Comparison of ENCODE assay signal across 8 mouse cellular contexts in genomic region chr2:9877966-9878563, GRCm38 (mm10). TPM values are rescaled to one million over a fixed set of nuclear protein-coding genes. Genes with fewer than 3 reads are reported as not detected.
DNase-seq lines count a peak whose midpoint lies in the region; ATAC-seq lines count a peak whose summit lies in the region.

No protein-coding gene starts in this region.

- DNase-seq in kidney, postnatal 25 days = no peak
- DNase-seq in cerebellum, adult 11 months = no peak
- DNase-seq in left cerebral cortex, postnatal 36 days (ENCODE audit: low spot score in 2 of 2) = no peak
- DNase-seq in cerebellum, adult 9-11 months = no peak

- H3K9ac ChIP-seq in kidney, embryonic 16.5 days (replicated peaks; ENCODE audit: low read length) = peak overlapping the region; percentile 70
- H3K9ac ChIP-seq in intestine, embryonic 15.5 days = 0 out of 2 replicates have a peak overlapping the region, but pooled peaks have one; percentile 33
- 0 out of 2 replicates have a peak overlapping the region, but pooled peaks have one; percentile 38 for H3K9ac ChIP-seq in neural tube, embryonic 13.5 days

- WGBS in kidney, embryonic 16.5 days = under 1% methylated on average over 19 of the region's 19 CpGs
- 2% methylated on average over 19 of the region's 19 CpGs for WGBS in intestine, embryonic 15.5 days
- 0% methylated on average over 19 of the region's 19 CpGs for WGBS in neural tube, embryonic 13.5 days

- H3K36me3 ChIP-seq in kidney, embryonic 16.5 days (ENCODE audit: insufficient read depth, low read length) = no peaks in the 10 kb centered on the region
- no peaks in the 10 kb centered on the region for H3K36me3 ChIP-seq in intestine, embryonic 15.5 days
- no peaks in the 10 kb centered on the region for H3K36me3 ChIP-seq in neural tube, embryonic 13.5 days

- peaks cover 76% of the 10 kb centered on the region for H3K27me3 ChIP-seq in kidney, embryonic 16.5 days (ENCODE audit: insufficient read depth, low read length)
- H3K27me3 ChIP-seq in intestine, embryonic 15.5 days (replicated peaks) = peaks cover 82% of the 10 kb centered on the region
- peaks cover 95% of the 10 kb centered on the region for H3K27me3 ChIP-seq in neural tube, embryonic 13.5 days

- no peaks in the 10 kb centered on the region for H3K9me3 ChIP-seq in kidney, embryonic 16.5 days (ENCODE audit: low read length)
- no peaks in the 10 kb centered on the region for H3K9me3 ChIP-seq in intestine, embryonic 15.5 days
- no peaks in the 10 kb centered on the region for H3K9me3 ChIP-seq in neural tube, embryonic 13.5 days

- intact Hi-C loops in left cerebral cortex, postnatal 36 days (cut with DNase I) = no loop called here

- ATAC-seq in kidney, embryonic 16.5 days (ENCODE audit: low FRiP score, low TSS enrichment) = no peak
- ATAC-seq in intestine, embryonic 15.5 days = no peak
- no peak for ATAC-seq in neural tube, embryonic 13.5 days (ENCODE audit: low read depth)

- H3K4me3 ChIP-seq in kidney, embryonic 16.5 days (ENCODE audit: low read length) = peak overlapping the region; percentile 55
- H3K4me3 ChIP-seq in brown adipose tissue, adult 24 weeks (ENCODE audit: insufficient read depth, low read depth, low read length) = peak overlapping the region; percentile 74
- peak overlapping the region; percentile 52 for H3K4me3 ChIP-seq in intestine, embryonic 15.5 days (replicated peaks)
- H3K4me3 ChIP-seq in neural tube, embryonic 13.5 days = peak overlapping the region; percentile 39

- H3K4me2 ChIP-seq in kidney, embryonic 16.5 days (replicated peaks; ENCODE audit: low read depth, low read length) = peak overlapping the region; percentile 90
- H3K4me2 ChIP-seq in intestine, embryonic 15.5 days (replicated peaks) = peak overlapping the region; percentile 99
- H3K4me2 ChIP-seq in neural tube, embryonic 13.5 days = peak overlapping the region; percentile 67

- H3K27ac ChIP-seq in kidney, embryonic 16.5 days (ENCODE audit: low read length) = peak overlapping the region; percentile 85
- H3K27ac ChIP-seq in brown adipose tissue, adult 24 weeks (replicated peaks; ENCODE audit: low read depth, low read length) = no peak overlapping the region
- no peak overlapping the region for H3K27ac ChIP-seq in intestine, embryonic 15.5 days
- no peak overlapping the region for H3K27ac ChIP-seq in neural tube, embryonic 13.5 days (replicated peaks)

- peaks cover 25% of the 10 kb centered on the region; the same call in 1 of the 2 replicates for H3K4me1 ChIP-seq in kidney, embryonic 16.5 days (ENCODE audit: insufficient read depth, low read length)
- peaks cover 4% of the 10 kb centered on the region; the same call in 1 of the 2 replicates for H3K4me1 ChIP-seq in brown adipose tissue, adult 24 weeks (ENCODE audit: control insufficient read depth, insufficient read depth, insufficient read length, low read length)
- H3K4me1 ChIP-seq in intestine, embryonic 15.5 days (replicated peaks) = peaks cover 37% of the 10 kb centered on the region
- H3K4me1 ChIP-seq in neural tube, embryonic 13.5 days (replicated peaks) = peaks cover 54% of the 10 kb centered on the region

RNA-seq across cellular contexts. Expression of gene 4930412O13Rik, which starts 3.0 kb away (rescaled TPM):
- polyA plus RNA-seq in kidney, embryonic 16.5 days (2015; fragmentation: Nextera tagmentation; extraction: Ambion mirVana) = 2.8 and 3.2 TPM in 2 replicates
- polyA plus RNA-seq in brown adipose tissue, adult 24 weeks (2012; ENCODE audit: insufficient read depth, insufficient read length, missing spikeins) = not detected in 2 replicates
- not detected in 2 replicates for polyA plus RNA-seq in intestine, embryonic 15.5 days (2015; fragmentation: Nextera tagmentation; extraction: Ambion mirVana)
- 0.29 TPM in 1 of 2 replicates, not detected in the other for polyA plus RNA-seq in neural tube, embryonic 13.5 days (2015; fragmentation: Nextera tagmentation; extraction: Ambion mirVana)
- not detected for total RNA-seq in left cerebral cortex, postnatal 36 days (2021)

RNA-seq across cellular contexts. Expression of gene 9230102O04Rik, which starts 11.3 kb away (rescaled TPM):
- 6.7 and 7.2 TPM in 2 replicates for polyA plus RNA-seq in kidney, embryonic 16.5 days (2015; fragmentation: Nextera tagmentation; extraction: Ambion mirVana)
- not detected in 2 replicates for polyA plus RNA-seq in brown adipose tissue, adult 24 weeks (2012; ENCODE audit: insufficient read depth, insufficient read length, missing spikeins)
- polyA plus RNA-seq in intestine, embryonic 15.5 days (2015; fragmentation: Nextera tagmentation; extraction: Ambion mirVana) = not detected in 2 replicates
- polyA plus RNA-seq in neural tube, embryonic 13.5 days (2015; fragmentation: Nextera tagmentation; extraction: Ambion mirVana) = 1.1 TPM in 1 of 2 replicates, not detected in the other
- not detected for total RNA-seq in left cerebral cortex, postnatal 36 days (2021)

RNA-seq across cellular contexts. Expression of gene Gata3, which starts 11.8 kb away (rescaled TPM):
- polyA plus RNA-seq in kidney, embryonic 16.5 days (2015; fragmentation: Nextera tagmentation; extraction: Ambion mirVana) = 103 and 117 TPM in 2 replicates
- polyA plus RNA-seq in brown adipose tissue, adult 24 weeks (2012; ENCODE audit: insufficient read depth, insufficient read length, missing spikeins) = not detected in 2 replicates
- 2.3 and 2.6 TPM in 2 replicates for polyA plus RNA-seq in intestine, embryonic 15.5 days (2015; fragmentation: Nextera tagmentation; extraction: Ambion mirVana)
- polyA plus RNA-seq in neural tube, embryonic 13.5 days (2015; fragmentation: Nextera tagmentation; extraction: Ambion mirVana) = 10.1 and 12.4 TPM in 2 replicates
- total RNA-seq in left cerebral cortex, postnatal 36 days (2021) = not detected
